Mouse (Mus musculus): ENCODE measurements at regions not wholly inside any gene's neighbourhood (a gene's known extent, or its start where the extent isn't known, plus 50 kb on each side); places are given as distances from the start of the nearest gene placed in this dataset.
"Not testable (repeated sequence)": the region's sequence is repeated elsewhere in the genome, so short reads cannot be mapped to it uniquely, and the experiment has no call there.

DNA sequence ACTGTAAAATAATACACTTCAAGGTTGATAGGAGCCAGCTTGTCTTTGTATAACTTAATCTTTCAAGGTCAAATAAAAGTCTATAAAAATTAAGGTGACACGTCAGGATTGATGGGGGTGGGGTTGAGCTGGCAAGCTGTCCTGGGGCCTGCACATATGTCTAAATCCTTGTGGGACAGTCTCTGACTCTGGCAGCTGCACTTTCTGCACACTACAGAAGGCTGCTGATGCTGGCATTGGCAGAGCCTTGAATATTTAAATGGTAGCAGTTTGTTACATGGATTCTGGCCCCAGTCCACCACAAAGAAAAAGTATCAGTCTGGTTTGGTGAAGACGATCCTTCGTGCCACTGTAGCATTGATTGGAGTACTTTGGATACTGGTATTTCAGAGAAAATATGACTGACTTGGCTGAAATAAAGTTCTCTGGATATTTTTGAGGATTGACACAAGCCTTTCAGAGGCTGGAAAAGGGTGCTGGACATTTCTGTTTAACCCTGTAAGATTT, 3648.0 kb downstream of the 9330182O14Rik start:
- in situ Hi-C loops (cut with MboI; ENCODE audit: low sequenced_read_pairs), result not testable (repeated sequence)

GRCm38 (mm10) chr15:43784171-43784570, 3650.0 kb downstream of the 9330182O14Rik start:
- in situ Hi-C loops (cut with MboI; ENCODE audit: low sequenced_read_pairs), result no loop called here

GRCm38 (mm10) chr15:43803342-43803741, 3669.2 kb downstream of the 9330182O14Rik start:
- in situ Hi-C loops (cut with MboI; ENCODE audit: low sequenced_read_pairs), result no loop called here

Data from CH12F3 (cell line).